Mouse (Mus musculus) embryo, embryonic 10.5 days (tissue): Measurements from ENCODE around the gene Btbd16.
A peak's percentile ranks its signal among the peaks of the same experiment; 100 is the strongest.

Experiments
- DNase-seq: peaks from one replicate; pipeline ENCODE4 v3.0.0-alpha.2; 2015; ENCODE audit warnings: low spot score

The Btbd16 gene

GRCm38 (mm10) chr7:130773914-130774630 is at the start of gene Btbd16:
Btbd16 (plus strand) TSS chr7:130774069.
- DNase-seq: no peak

GRCm38 (mm10) chr7:130726185-130726584 is 47.7 kb upstream of the Btbd16 start:
- no peak for DNase-seq

GRCm38 (mm10) chr7:130726724-130727422 is 47.0 kb upstream of the Btbd16 start:
- DNase-seq: no peak

- no peak for DNase-seq
Measured at GRCm38 (mm10) chr7:130727560-130727959, 46.3 kb upstream of the Btbd16 start.

- DNase-seq: no peak
Measured at GRCm38 (mm10) chr7:130731792-130732191, 42.1 kb upstream of the Btbd16 start.

GRCm38 (mm10) chr7:130732908-130733307 is 41.0 kb upstream of the Btbd16 start:
- DNase-seq: no peak

- no peak for DNase-seq
Measured at GRCm38 (mm10) chr7:130733423-130733822, 40.4 kb upstream of the Btbd16 start.

- no peak for DNase-seq
Measured at GRCm38 (mm10) chr7:130734195-130734787, 39.6 kb upstream of the Btbd16 start.

GRCm38 (mm10) chr7:130741099-130741498 is 32.8 kb upstream of the Btbd16 start:
- no peak for DNase-seq

GRCm38 (mm10) chr7:130743239-130744025 is 30.4 kb upstream of the Btbd16 start:
- DNase-seq: no peak

GRCm38 (mm10) chr7:130749165-130749564 is 24.7 kb upstream of the Btbd16 start:
- no peak for DNase-seq

GRCm38 (mm10) chr7:130750752-130751490 is 22.9 kb upstream of the Btbd16 start:
- DNase-seq: peak; percentile 86

- DNase-seq: peak; percentile 51
Measured at GRCm38 (mm10) chr7:130751678-130752077, 22.2 kb upstream of the Btbd16 start.

- DNase-seq: peak; percentile 43
Measured at GRCm38 (mm10) chr7:130754790-130755189, 19.1 kb upstream of the Btbd16 start.

GRCm38 (mm10) chr7:130756343-130756835 is 17.5 kb upstream of the Btbd16 start:
- no peak for DNase-seq

GRCm38 (mm10) chr7:130757326-130757865 is 16.5 kb upstream of the Btbd16 start:
- DNase-seq: no peak

GRCm38 (mm10) chr7:130762071-130762897 is 11.6 kb upstream of the Btbd16 start:
- peak; percentile 91 for DNase-seq

GRCm38 (mm10) chr7:130764160-130764559 is 9.7 kb upstream of the Btbd16 start:
- DNase-seq: no peak

GRCm38 (mm10) chr7:130766411-130767170 is 7.3 kb upstream of the Btbd16 start:
- no peak for DNase-seq
